Mouse (Mus musculus) intestine, postnatal 0 days (tissue): ENCODE measurements at regions not wholly inside any gene's neighbourhood (a gene's known extent, or its start where the extent isn't known, plus 50 kb on each side); places are given as distances from the start of the nearest gene placed in this dataset.

Source experiments
- ATAC-seq: fragments of 200-750 bp; cut with Nextera tagmentation; 2 replicates; pipeline ENCODE4 v1.8.0; 2017; ENCODE audit warnings: mild to moderate bottlenecking, moderate TSS enrichment, moderate library complexity
- H3K27ac ChIP-seq: fragments of 300-500 bp; sonication (generic); 2 replicates; pipeline ENCODE4 v1.5.1; 2014; ENCODE audit warnings: mild to moderate bottlenecking, low read depth, low read length, moderate library complexity
- H3K27me3 ChIP-seq: fragments of 300-500 bp; sonication (generic); replicated peaks from 2 replicates; pipeline ENCODE4 v1.6.1; 2014; ENCODE audit warnings: low read length, mixed read lengths; ENCODE audit not compliant: control insufficient read depth, insufficient read depth
- H3K36me3 ChIP-seq: fragments of 300-500 bp; sonication (generic); 2 replicates; pipeline ENCODE4 v1.6.1; 2014; ENCODE audit warnings: mild to moderate bottlenecking, moderate library complexity; ENCODE audit not compliant: control insufficient read depth, insufficient read depth
- H3K4me1 ChIP-seq: fragments of 300-500 bp; sonication (generic); replicated peaks from 2 replicates; pipeline ENCODE4 v1.6.1; 2014; ENCODE audit warnings: antibody characterized with exemption, low read length, mixed read lengths; ENCODE audit not compliant: control insufficient read depth, insufficient read depth
- H3K4me2 ChIP-seq: fragments of 300-500 bp; sonication (generic); replicated peaks from 2 replicates; pipeline ENCODE4 v1.6.1; 2014; ENCODE audit warnings: low read depth, mild to moderate bottlenecking, moderate library complexity
- H3K4me3 ChIP-seq: fragments of 300-500 bp; sonication (generic); 2 replicates; pipeline ENCODE4 v1.5.1; 2014; ENCODE audit warnings: low read depth, low read length
- H3K9ac ChIP-seq: fragments of 300-500 bp; sonication (generic); 2 replicates; pipeline ENCODE4 v1.6.1; 2014; ENCODE audit warnings: mild to moderate bottlenecking, low read depth, low read length
- H3K9me3 ChIP-seq: fragments of 300-500 bp; sonication (generic); 2 replicates; pipeline ENCODE4 v1.6.1; 2016; ENCODE audit warnings: mixed run types; ENCODE audit not compliant: control insufficient read depth
- CTCF ChIP-seq: sonication (generic); IDR thresholded peaks from 2 replicates; pipeline ENCODE4 v1.5.1; 2016; ENCODE audit warnings: low read depth, mild to moderate bottlenecking, control low read depth, antibody characterized with exemption, moderate library complexity
- WGBS: fragments of 180-500 bp; shearing (Covaris S2); extraction: QIAGEN DNeasy Blood & Tissue Kit; methylation state at CpG from one replicate; pipeline ENCODE4 v1.1.7; 2014; 5-methylcytosine and 5-hydroxymethylcytosine counted together

GRCm38 (mm10) chr3:63570082-63570481 lies 86.4 kb upstream of the Gm34302 start:
- Histone ChIP-seq H3K4me1 (no peaks in the 10 kb centered on the region), H3K36me3 (no peaks in the 10 kb centered on the region), H3K4me2 (no peak overlapping the region), H3K27me3 (no peaks in the 10 kb centered on the region), H3K9me3 (no peaks in the 10 kb centered on the region), H3K9ac (no peak overlapping the region), H3K27ac (no peak overlapping the region), H3K4me3 (no peak overlapping the region)
- 97% methylated on average over 1 of the region's 1 CpGs for WGBS
- no peak for ATAC-seq
- TF ChIP-seq CTCF: no peak

- whole genome bisulfite sequencing: 74% methylated on average over 7 of the region's 7 CpGs
- ATAC-seq: no peak
- Histone ChIP-seq H3K9me3 (no peaks in the 10 kb centered on the region), H3K4me1 (no peaks in the 10 kb centered on the region), H3K36me3 (no peaks in the 10 kb centered on the region), H3K27me3 (no peaks in the 10 kb centered on the region), H3K9ac (no peak overlapping the region), H3K27ac (no peak overlapping the region), H3K4me2 (no peak overlapping the region), H3K4me3 (no peak overlapping the region)
- no peak for TF ChIP-seq CTCF
Observed at GRCm38 (mm10) chr3:63569004-63569596, 85.4 kb upstream of the Gm34302 start.

DNA sequence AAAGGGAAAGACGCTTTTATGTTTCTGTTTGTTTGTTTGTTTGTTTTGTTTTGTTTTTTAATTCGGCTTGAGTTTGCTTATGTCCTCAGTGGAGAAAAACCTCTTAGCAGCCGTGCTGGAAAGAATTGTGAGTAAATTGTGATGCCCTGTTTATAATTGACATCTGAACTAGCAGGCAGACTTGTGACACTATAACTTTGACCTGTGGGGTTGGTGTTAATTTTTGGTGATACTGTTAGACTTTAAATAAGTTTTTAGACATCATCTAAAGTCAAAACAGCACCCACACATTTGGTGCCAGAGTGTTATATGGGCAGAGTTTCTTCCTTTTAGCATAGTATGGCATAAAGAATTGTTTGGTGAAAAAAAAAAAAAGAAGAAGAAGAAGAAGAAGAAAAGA lies 84.0 kb upstream of the Gm34302 start:
- H3K27me3 ChIP-seq: no peaks in the 10 kb centered on the region
- WGBS: 79% methylated on average over 3 of the region's 3 CpGs
- H3K9me3 ChIP-seq: no peaks in the 10 kb centered on the region
- H3K27ac ChIP-seq: no peak overlapping the region
- no peaks in the 10 kb centered on the region for H3K36me3 ChIP-seq
- no peak for TF ChIP-seq CTCF
- no peak overlapping the region for H3K9ac ChIP-seq
- no peak overlapping the region for H3K4me2 ChIP-seq
- H3K4me3 ChIP-seq: no peak overlapping the region
- H3K4me1 ChIP-seq: no peaks in the 10 kb centered on the region
- no peak for ATAC-seq

GRCm38 (mm10) chr3:63563057-63563456 lies 79.4 kb upstream of the Gm34302 start:
- no peaks in the 10 kb centered on the region for H3K27me3 ChIP-seq
- H3K9ac ChIP-seq: no peak overlapping the region
- 68% methylated on average over 1 of the region's 1 CpGs for WGBS
- no peak for TF ChIP-seq CTCF
- no peaks in the 10 kb centered on the region for H3K9me3 ChIP-seq
- no peaks in the 10 kb centered on the region for H3K36me3 ChIP-seq
- ATAC-seq: no peak
- H3K4me3 ChIP-seq: no peak overlapping the region
- H3K4me2 ChIP-seq: no peak overlapping the region
- no peaks in the 10 kb centered on the region for H3K4me1 ChIP-seq
- no peak overlapping the region for H3K27ac ChIP-seq

DNA sequence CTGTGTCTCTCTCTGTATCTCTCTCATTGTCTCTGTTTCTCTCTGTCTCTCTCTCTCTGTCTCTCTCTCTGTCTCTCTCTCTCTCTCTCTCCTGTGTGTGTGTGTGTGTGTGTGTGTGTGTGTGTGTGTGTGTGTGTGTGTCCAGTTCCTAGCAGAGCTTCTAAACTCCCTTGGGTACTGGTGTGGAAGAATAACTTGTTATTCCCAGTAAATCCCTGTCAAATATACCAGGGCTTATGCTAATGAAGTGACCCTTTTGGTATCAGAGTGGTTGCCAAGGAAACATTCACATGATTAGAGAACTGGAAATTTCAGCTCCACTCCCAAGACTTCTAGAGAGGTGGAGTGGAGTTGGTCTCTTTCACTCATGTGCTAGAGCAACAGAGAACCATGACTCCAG lies 78.9 kb upstream of the Gm34302 start:
- Histone ChIP-seq H3K4me3 (no peak overlapping the region), H3K27ac (no peak overlapping the region), H3K9me3 (no peaks in the 10 kb centered on the region), H3K9ac (no peak overlapping the region), H3K36me3 (no peaks in the 10 kb centered on the region), H3K4me2 (no peak overlapping the region), H3K4me1 (no peaks in the 10 kb centered on the region), H3K27me3 (no peaks in the 10 kb centered on the region)
- no peak for TF ChIP-seq CTCF
- no peak for ATAC-seq

DNA sequence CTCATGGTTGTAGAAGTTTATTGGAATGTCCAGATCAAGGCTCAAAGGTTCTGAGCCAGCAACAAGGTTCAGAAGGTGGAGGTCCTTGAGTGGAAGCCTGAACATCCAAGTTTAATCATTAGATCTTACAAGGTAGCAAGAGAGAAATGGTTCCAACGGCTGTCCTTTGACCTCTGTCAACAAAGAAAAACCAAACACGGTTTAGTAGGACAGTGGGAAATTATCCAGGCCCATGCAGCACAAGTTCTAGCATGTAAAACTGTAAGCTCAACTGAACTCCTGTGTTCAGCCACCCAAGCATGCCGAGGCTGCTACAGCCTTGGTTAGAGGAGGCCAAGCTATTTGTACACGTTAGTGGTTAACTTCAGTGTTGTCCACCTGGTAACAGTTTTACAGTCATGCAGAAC lies 77.1 kb upstream of the Gm34302 start:
- H3K27ac ChIP-seq: no peak overlapping the region
- 40% methylated on average over 4 of the region's 4 CpGs for WGBS
- no peak overlapping the region for H3K4me2 ChIP-seq
- H3K4me3 ChIP-seq: no peak overlapping the region
- H3K36me3 ChIP-seq: no peaks in the 10 kb centered on the region
- TF ChIP-seq CTCF: no peak
- no peak overlapping the region for H3K9ac ChIP-seq
- H3K27me3 ChIP-seq: no peaks in the 10 kb centered on the region
- no peaks in the 10 kb centered on the region for H3K9me3 ChIP-seq
- H3K4me1 ChIP-seq: no peaks in the 10 kb centered on the region
- ATAC-seq: no peak

- Histone ChIP-seq H3K36me3 (no peaks in the 10 kb centered on the region), H3K4me1 (no peaks in the 10 kb centered on the region), H3K27me3 (no peaks in the 10 kb centered on the region), H3K9ac (no peak overlapping the region), H3K4me3 (no peak overlapping the region), H3K9me3 (no peaks in the 10 kb centered on the region), H3K4me2 (no peak overlapping the region), H3K27ac (no peak overlapping the region)
- no peak for TF ChIP-seq CTCF
- WGBS: 95% methylated on average over 1 of the region's 1 CpGs
- ATAC-seq: no peak
Observed at GRCm38 (mm10) chr3:63556741-63557140, 73.1 kb upstream of the Gm34302 start.
